Mouse (Mus musculus) small intestine, adult 2 months (tissue): Measurements from ENCODE around the gene Vamp8. TPM values are rescaled to one million over a fixed set of nuclear protein-coding genes. Genes with fewer than 3 reads are reported as not detected.

Experiments used
- H3K27ac ChIP-seq: fragments of 200-500 bp; 2 replicates; pipeline ENCODE4 v1.5.1; 2012; ENCODE audit warnings: low read depth, low read length, control low read depth, inconsistent platforms; ENCODE audit not compliant: insufficient read depth
- H3K27me3 ChIP-seq: fragments of 200-500 bp; 2 replicates; pipeline ENCODE4 v1.6.1; 2012; ENCODE audit warnings: mild to moderate bottlenecking, moderate library complexity, low read length, inconsistent platforms; ENCODE audit not compliant: control insufficient read depth, insufficient read depth
- H3K36me3 ChIP-seq: fragments of 200-500 bp; 2 replicates; pipeline ENCODE4 v1.6.1; 2012; ENCODE audit warnings: mild to moderate bottlenecking, low read length, control low read depth, inconsistent platforms; ENCODE audit not compliant: control insufficient read depth, insufficient read depth
- H3K4me1 ChIP-seq: fragments of 200-500 bp; 2 replicates; pipeline ENCODE4 v1.6.1; 2012; ENCODE audit warnings: low read length, inconsistent platforms, mixed read lengths; ENCODE audit not compliant: control insufficient read depth, insufficient read depth, insufficient read length
- H3K4me3 ChIP-seq: fragments of 200-500 bp; 2 replicates; pipeline ENCODE4 v1.5.1; 2012; ENCODE audit warnings: low read depth, mild to moderate bottlenecking, control low read depth, inconsistent platforms, low read length, moderate library complexity
- CTCF ChIP-seq: fragments of 200-500 bp; IDR thresholded peaks from 2 replicates; pipeline ENCODE4 v1.5.1; 2012; ENCODE audit warnings: low read depth, mild to moderate bottlenecking, control low read depth, inconsistent platforms, low read length, moderate library complexity, mixed read lengths; ENCODE audit not compliant: insufficient replicate concordance, insufficient read length; ENCODE audit errors: extremely low read depth
- POLR2A ChIP-seq: fragments of 200-500 bp; IDR thresholded peaks from 2 replicates; pipeline ENCODE4 v1.6.1; 2012; ENCODE audit warnings: low read depth, mild to moderate bottlenecking, control low read depth, inconsistent platforms, low read length, moderate library complexity
- WGBS: fragments of 180-500 bp; shearing (Covaris S2); methylation state at CpG from one replicate; pipeline ENCODE4 v1.1.7; 2018; 5-methylcytosine and 5-hydroxymethylcytosine counted together
- polyA plus RNA-seq: library from polyadenylated mRNA; depleted of rRNA; stranded (reverse); fragments of >200 nt; gene quantifications from 2 replicates; pipeline ENCODE4 v1.2.3, GENCODE M21; 2012

Vamp8 gene
- polyA plus RNA-seq, 1 experiment: 243 TPM

GRCm38 (mm10) chr6:72362132-72363028 is 28.1 kb downstream of the Vamp8 start:
- H3K27ac ChIP-seq: peak overlapping the region; percentile 99
- peaks cover 20% of the 10 kb centered on the region for H3K36me3 ChIP-seq
- TF ChIP-seq CTCF (peak; percentile 49; the same call in 1 of the 2 replicates), POLR2A (peak; percentile 93)
- H3K27me3 ChIP-seq: no peaks in the 10 kb centered on the region
- peak overlapping the region; percentile 91 for H3K4me3 ChIP-seq
- under 1% methylated on average over 42 of the region's 42 CpGs for WGBS
- peaks cover 23% of the 10 kb centered on the region for H3K4me1 ChIP-seq

DNA sequence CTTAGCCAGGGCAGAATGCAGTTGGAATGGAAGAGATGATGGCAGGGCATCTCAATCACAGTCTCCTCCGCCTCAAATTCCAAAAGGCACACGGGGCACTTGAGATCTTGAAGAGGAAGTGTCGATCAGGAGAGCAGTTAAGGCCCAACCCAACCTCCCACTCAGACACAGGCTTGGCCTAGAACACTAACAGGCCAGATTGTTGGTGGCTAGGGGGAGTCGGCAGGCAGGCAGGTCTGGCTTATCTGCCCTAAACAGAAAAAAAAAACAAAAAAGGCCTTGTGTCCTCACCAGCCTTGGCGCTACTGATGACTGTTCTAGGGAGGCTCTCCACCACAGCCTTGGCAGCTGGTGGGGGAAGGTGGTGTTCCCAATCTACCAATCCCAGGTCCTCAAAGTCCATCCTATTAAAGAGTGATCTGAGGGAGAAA is 29.4 kb downstream of the Vamp8 start:
- H3K27me3 ChIP-seq: no peaks in the 10 kb centered on the region
- H3K4me3 ChIP-seq: peak overlapping the region; percentile 32
- H3K27ac ChIP-seq: no peak overlapping the region
- H3K4me1 ChIP-seq: peaks cover 19% of the 10 kb centered on the region
- WGBS: 14% methylated on average over 5 of the region's 5 CpGs
- TF ChIP-seq CTCF: no peak
- no peak for TF ChIP-seq POLR2A
- H3K36me3 ChIP-seq: peaks cover 20% of the 10 kb centered on the region

GRCm38 (mm10) chr6:72360599-72360935 is 29.9 kb downstream of the Vamp8 start:
- Histone ChIP-seq H3K4me1 (peaks cover 21% of the 10 kb centered on the region), H3K27ac (no peak overlapping the region), H3K4me3 (no peak overlapping the region), H3K36me3 (peaks cover 20% of the 10 kb centered on the region), H3K27me3 (no peaks in the 10 kb centered on the region)
- 62% methylated on average over 7 of the region's 7 CpGs for WGBS
- TF ChIP-seq POLR2A (no peak), CTCF (no peak)

DNA sequence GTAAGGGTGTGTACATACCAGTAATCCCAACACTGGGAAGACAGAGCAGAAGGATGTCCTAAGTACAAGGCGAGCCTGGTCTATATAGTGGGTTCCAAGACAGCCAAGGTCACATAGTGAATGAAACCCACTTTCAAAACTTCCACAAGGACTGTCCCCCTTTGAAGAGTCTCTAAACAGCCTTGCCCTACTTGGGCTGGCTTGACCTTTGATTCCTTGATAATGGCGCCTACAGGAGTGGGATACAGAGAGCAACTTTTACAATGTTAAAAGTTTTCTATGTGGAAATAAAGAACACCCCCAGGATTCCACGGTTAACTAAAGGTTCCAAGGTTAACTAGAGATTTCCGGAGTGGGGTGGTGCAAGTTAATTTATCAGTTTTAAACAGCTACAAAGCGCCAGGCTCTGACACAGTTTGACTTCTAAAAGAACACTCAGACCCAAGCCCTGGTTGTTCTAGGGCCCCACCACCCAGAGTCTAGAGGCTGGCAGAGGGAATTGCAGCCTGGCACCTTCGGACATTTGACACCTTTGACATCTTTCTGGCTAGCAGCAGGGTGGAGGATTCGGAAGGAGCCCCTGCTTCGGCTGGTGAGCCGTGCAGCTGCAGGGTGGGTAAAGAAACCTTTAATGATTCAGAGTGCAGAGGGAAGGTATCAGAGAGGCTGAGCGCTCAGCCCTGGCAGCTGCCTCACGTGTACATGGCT is 30.5 kb downstream of the Vamp8 start:
- Histone ChIP-seq H3K4me1 (peaks cover 18% of the 10 kb centered on the region), H3K4me3 (no peak overlapping the region), H3K27me3 (no peaks in the 10 kb centered on the region), H3K36me3 (peaks cover 20% of the 10 kb centered on the region), H3K27ac (no peak overlapping the region)
- TF ChIP-seq CTCF: no peak
- TF ChIP-seq POLR2A: no peak
- 61% methylated on average over 11 of the region's 11 CpGs for WGBS

DNA sequence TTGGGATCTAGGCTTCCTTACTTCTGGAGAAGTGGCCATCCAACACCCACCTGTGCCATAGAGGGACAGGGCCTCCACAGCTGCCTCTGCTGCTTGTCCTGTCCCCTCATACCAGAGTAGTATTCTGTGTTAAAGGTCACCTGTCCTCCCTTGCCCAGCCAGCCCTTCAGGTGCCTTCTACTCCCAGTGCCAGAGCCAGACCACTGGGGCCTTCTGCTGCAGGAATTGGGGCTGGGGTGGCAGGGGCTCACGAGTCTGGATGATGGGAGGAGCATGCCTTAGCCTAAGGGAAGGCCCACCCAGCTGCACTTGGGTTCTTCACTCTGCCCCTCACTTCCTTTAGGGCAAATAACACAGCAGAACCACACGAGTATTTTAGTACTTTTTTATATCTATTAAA is 31.2 kb downstream of the Vamp8 start:
- Histone ChIP-seq H3K27ac (no peak overlapping the region), H3K4me1 (peaks cover 19% of the 10 kb centered on the region), H3K36me3 (peaks cover 20% of the 10 kb centered on the region), H3K4me3 (no peak overlapping the region), H3K27me3 (no peaks in the 10 kb centered on the region)
- TF ChIP-seq CTCF (no peak), POLR2A (no peak)
- 77% methylated on average over 2 of the region's 2 CpGs for WGBS

DNA sequence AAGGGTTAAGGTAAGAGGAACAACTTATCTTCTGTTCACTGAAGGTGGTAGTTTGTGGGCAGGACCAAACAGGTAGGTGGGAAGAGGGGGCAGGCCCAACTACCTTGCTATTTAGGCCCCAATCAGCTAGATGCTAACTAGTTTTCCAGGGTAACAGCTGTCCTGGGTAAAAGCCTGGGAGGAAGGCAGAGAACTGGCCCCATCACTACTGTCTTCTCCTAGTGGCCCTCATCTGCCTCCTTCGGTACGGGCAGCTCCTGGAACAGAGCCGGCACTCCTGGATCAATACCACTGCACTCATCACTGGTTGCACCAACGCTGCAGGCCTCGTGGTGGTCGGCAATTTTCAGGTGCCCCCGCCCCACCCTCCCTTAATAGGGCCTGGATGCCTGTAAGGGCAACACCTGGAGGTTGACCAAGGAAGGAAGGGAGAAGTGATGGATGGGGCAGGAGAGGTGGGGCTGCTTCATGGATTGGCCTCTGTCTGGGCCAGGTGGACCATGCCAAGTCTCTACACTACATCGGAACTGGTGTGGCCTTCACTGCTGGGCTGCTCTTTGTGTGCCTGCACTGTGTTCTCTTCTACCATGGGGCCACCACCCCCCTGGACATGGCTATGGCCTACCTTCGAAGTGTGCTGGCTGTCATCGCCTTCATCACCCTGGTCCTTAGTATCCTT is 32.3 kb downstream of the Vamp8 start:
- H3K27me3 ChIP-seq: no peaks in the 10 kb centered on the region
- H3K4me1 ChIP-seq: peaks cover 26% of the 10 kb centered on the region
- 75% methylated on average over 10 of the region's 10 CpGs for WGBS

More for the DNA sequence above, 32.3 kb downstream of the Vamp8 start:
- TF ChIP-seq POLR2A (no peak), CTCF (no peak)
- Histone ChIP-seq H3K36me3 (peaks cover 20% of the 10 kb centered on the region), H3K4me3 (no peak overlapping the region), H3K27ac (no peak overlapping the region)
